In genomic region chr2:3742519-3742918, GRCm38 (mm10) we compare ENCODE assay signal across 17 mouse cellular contexts.
DNase-seq lines count a peak whose midpoint lies in the region; ATAC-seq and TF ChIP-seq lines count a peak whose summit lies in the region.
"Had no signal": no experiment of that assay in that cellular context is flagged by ENCODE, and none has a peak within 500 bp of the region (broad histone marks: within the 10 kb centered on the region; RNA-seq: fewer than 3 reads in every experiment).

No protein-coding gene starts in this region.

- no peak for ATAC-seq in hindbrain, embryonic 14.5 days (ENCODE audit: low FRiP score)
- ATAC-seq in hindbrain, embryonic 11.5 days (ENCODE audit: low FRiP score) = no peak
- ATAC-seq in neural tube, embryonic 14.5 days (ENCODE audit: low read depth) = peak; percentile 33; the same call in 1 of the 2 replicates
- no peak for ATAC-seq in neural tube, embryonic 15.5 days (ENCODE audit: low FRiP score)
- ATAC-seq in forebrain, embryonic 12.5 days (ENCODE audit: low FRiP score) = no peak; the same call in 1 of the 2 replicates
- ATAC-seq in midbrain, postnatal 0 days (ENCODE audit: low FRiP score) = no peak

- no peak for TF ChIP-seq CTCF in midbrain, postnatal 0 days (IDR thresholded peaks at IDR 0.05)

- DNase-seq in hindbrain, embryonic 14.5 days (ENCODE audit: low spot score) = no peak
- DNase-seq in hindbrain, embryonic 11.5 days (ENCODE audit: low spot score) = no peak
- peak; percentile 47 for DNase-seq in midbrain, postnatal 0 days (ENCODE audit: low spot score)
- no peak for DNase-seq in heart, adult 11 months
- no peak for DNase-seq in frontal cortex, postnatal 14 days (ENCODE audit: low spot score in 2 of 2)
- DNase-seq: cerebellum, adult 2 months; gastrocnemius, postnatal 14 days; heart, postnatal 4 days; kidney, adult 2 months; lung, postnatal 10 days; right cerebral cortex, adult 18-20 months had no signal

- H3K4me3 ChIP-seq in hindbrain, embryonic 14.5 days (replicated peaks; ENCODE audit: low read length) = no peak overlapping the region
- H3K4me3 ChIP-seq in hindbrain, embryonic 11.5 days (ENCODE audit: low read depth, low read length) = no peak overlapping the region
- H3K4me3 ChIP-seq in neural tube, embryonic 14.5 days (ENCODE audit: low read depth, low read length) = no peak overlapping the region
- H3K4me3 ChIP-seq in neural tube, embryonic 15.5 days (replicated peaks) = no peak overlapping the region
- H3K4me3 ChIP-seq in forebrain, embryonic 12.5 days (replicated peaks) = no peak overlapping the region
- H3K4me3 ChIP-seq in midbrain, postnatal 0 days (ENCODE audit: low read depth, low read length) = no peak overlapping the region
- H3K4me3 ChIP-seq: embryonic facial prominence, embryonic 13.5 days; heart, embryonic 12.5 days had no signal

- H3K9me3 ChIP-seq in hindbrain, embryonic 14.5 days (ENCODE audit: control insufficient read depth, low read length) = no peaks in the 10 kb centered on the region
- no peaks in the 10 kb centered on the region for H3K9me3 ChIP-seq in hindbrain, embryonic 11.5 days (ENCODE audit: control insufficient read depth, low read length)
- no peaks in the 10 kb centered on the region for H3K9me3 ChIP-seq in neural tube, embryonic 14.5 days (ENCODE audit: control insufficient read depth, low read length)
- H3K9me3 ChIP-seq in neural tube, embryonic 15.5 days (replicated peaks) = no peaks in the 10 kb centered on the region
- H3K9me3 ChIP-seq in forebrain, embryonic 12.5 days = no peaks in the 10 kb centered on the region
- no peaks in the 10 kb centered on the region for H3K9me3 ChIP-seq in midbrain, postnatal 0 days (ENCODE audit: low read length)
- H3K9me3 ChIP-seq: embryonic facial prominence, embryonic 13.5 days; heart, embryonic 12.5 days had no signal

- no peaks in the 10 kb centered on the region for H3K27me3 ChIP-seq in hindbrain, embryonic 14.5 days (ENCODE audit: control insufficient read depth, insufficient read depth, low read length)
- H3K27me3 ChIP-seq in hindbrain, embryonic 11.5 days (ENCODE audit: control insufficient read depth, insufficient read depth, low read length) = no peaks in the 10 kb centered on the region
- no peaks in the 10 kb centered on the region for H3K27me3 ChIP-seq in neural tube, embryonic 14.5 days (ENCODE audit: control insufficient read depth, insufficient read depth, low read length)
- no peaks in the 10 kb centered on the region for H3K27me3 ChIP-seq in neural tube, embryonic 15.5 days (replicated peaks)
- H3K27me3 ChIP-seq in forebrain, embryonic 12.5 days = no peaks in the 10 kb centered on the region
- no peaks in the 10 kb centered on the region for H3K27me3 ChIP-seq in midbrain, postnatal 0 days (ENCODE audit: insufficient read depth, low read length)
- H3K27me3 ChIP-seq: embryonic facial prominence, embryonic 13.5 days; heart, embryonic 12.5 days had no signal

- 55% methylated on average over 6 of the region's 6 CpGs for WGBS in hindbrain, embryonic 14.5 days
- WGBS in hindbrain, embryonic 11.5 days = 88% methylated on average over 6 of the region's 6 CpGs
- 57% methylated on average over 6 of the region's 6 CpGs for WGBS in neural tube, embryonic 14.5 days
- 46% methylated on average over 6 of the region's 6 CpGs for WGBS in neural tube, embryonic 15.5 days
- 51% methylated on average over 6 of the region's 6 CpGs for WGBS in forebrain, embryonic 12.5 days
- 43% methylated on average over 6 of the region's 6 CpGs for WGBS in midbrain, postnatal 0 days

- 0 out of 2 replicates have a peak overlapping the region, but pooled peaks have one; percentile 6 for H3K4me2 ChIP-seq in hindbrain, embryonic 14.5 days (replicated peaks)
- H3K4me2 ChIP-seq in hindbrain, embryonic 11.5 days (replicated peaks; ENCODE audit: low read depth, low read length) = no peak overlapping the region
- no peak overlapping the region for H3K4me2 ChIP-seq in neural tube, embryonic 14.5 days (ENCODE audit: low read depth, low read length)
- no peak overlapping the region for H3K4me2 ChIP-seq in neural tube, embryonic 15.5 days
- H3K4me2 ChIP-seq in forebrain, embryonic 12.5 days = no peak overlapping the region
- no peak overlapping the region for H3K4me2 ChIP-seq in midbrain, postnatal 0 days (ENCODE audit: low read depth, low read length, poor library complexity, severe bottlenecking)
- H3K4me2 ChIP-seq: embryonic facial prominence, embryonic 13.5 days; heart, embryonic 12.5 days had no signal

- H3K9ac ChIP-seq in hindbrain, embryonic 14.5 days = no peak overlapping the region
- no peak overlapping the region for H3K9ac ChIP-seq in hindbrain, embryonic 11.5 days (ENCODE audit: low read depth, low read length)
- H3K9ac ChIP-seq in neural tube, embryonic 14.5 days (replicated peaks; ENCODE audit: low read depth, low read length) = no peak overlapping the region
- no peak overlapping the region for H3K9ac ChIP-seq in neural tube, embryonic 15.5 days (replicated peaks)
- no peak overlapping the region for H3K9ac ChIP-seq in forebrain, embryonic 12.5 days
- no peak overlapping the region for H3K9ac ChIP-seq in midbrain, postnatal 0 days (replicated peaks; ENCODE audit: low read length, poor library complexity, severe bottlenecking)
- H3K9ac ChIP-seq: embryonic facial prominence, embryonic 13.5 days; heart, embryonic 12.5 days; liver, embryonic 14.5 days had no signal

- H3K36me3 ChIP-seq in hindbrain, embryonic 14.5 days (replicated peaks; ENCODE audit: control insufficient read depth, insufficient read depth) = no peaks in the 10 kb centered on the region
- H3K36me3 ChIP-seq in hindbrain, embryonic 11.5 days (ENCODE audit: control insufficient read depth, insufficient read depth, low read length) = no peaks in the 10 kb centered on the region
- no peaks in the 10 kb centered on the region for H3K36me3 ChIP-seq in neural tube, embryonic 14.5 days (ENCODE audit: control insufficient read depth, insufficient read depth, low read length)
- H3K36me3 ChIP-seq in neural tube, embryonic 15.5 days = no peaks in the 10 kb centered on the region
- H3K36me3 ChIP-seq in forebrain, embryonic 12.5 days (replicated peaks) = no peaks in the 10 kb centered on the region
- no peaks in the 10 kb centered on the region for H3K36me3 ChIP-seq in midbrain, postnatal 0 days (ENCODE audit: insufficient read depth, low read length)
- H3K36me3 ChIP-seq: embryonic facial prominence, embryonic 13.5 days had no signal

- H3K4me1 ChIP-seq in hindbrain, embryonic 14.5 days (replicated peaks; ENCODE audit: control insufficient read depth, insufficient read depth, low read length) = peaks cover 37% of the 10 kb centered on the region
- H3K4me1 ChIP-seq in hindbrain, embryonic 11.5 days (replicated peaks; ENCODE audit: control insufficient read depth, insufficient read depth, low read length) = 0 out of 2 replicates have a peak, but pooled peaks cover 2% of the 10 kb centered on the region
- peaks cover 32% of the 10 kb centered on the region for H3K4me1 ChIP-seq in neural tube, embryonic 14.5 days (ENCODE audit: control insufficient read depth, insufficient read depth, low read length)
- peaks cover 45% of the 10 kb centered on the region for H3K4me1 ChIP-seq in neural tube, embryonic 15.5 days
- H3K4me1 ChIP-seq in forebrain, embryonic 12.5 days = peaks cover 41% of the 10 kb centered on the region
- H3K4me1 ChIP-seq in midbrain, postnatal 0 days (ENCODE audit: insufficient read depth, low read length) = peaks cover 3% of the 10 kb centered on the region; the same call in 1 of the 2 replicates

- peak overlapping the region; percentile 73 for H3K27ac ChIP-seq in hindbrain, embryonic 14.5 days
- no peak overlapping the region for H3K27ac ChIP-seq in hindbrain, embryonic 11.5 days (ENCODE audit: low read depth, low read length)
- no peak overlapping the region; the same call in 1 of the 2 replicates for H3K27ac ChIP-seq in neural tube, embryonic 14.5 days (ENCODE audit: low read depth, low read length)
- no peak overlapping the region for H3K27ac ChIP-seq in neural tube, embryonic 15.5 days (replicated peaks)
- peak overlapping the region; percentile 59; the same call in 1 of the 2 replicates for H3K27ac ChIP-seq in forebrain, embryonic 12.5 days
- no peak overlapping the region for H3K27ac ChIP-seq in midbrain, postnatal 0 days (ENCODE audit: low read depth, low read length)
- H3K27ac ChIP-seq: embryonic facial prominence, embryonic 13.5 days; liver, embryonic 14.5 days had no signal

Comparison
In these comparisons a context has a peak if more than half of its experiments do, and no peak if none do; other contexts are left out.
1. H3K27ac ChIP-seq: peak in hindbrain, embryonic 14.5 days (single experiment) and forebrain, embryonic 12.5 days (single experiment); none in hindbrain, embryonic 11.5 days (single experiment), neural tube, embryonic 14.5 days (single experiment), neural tube, embryonic 15.5 days (single experiment) and midbrain, postnatal 0 days (single experiment).